Mouse (Mus musculus): ENCODE measurements around the gene Urb1. TPM values are rescaled to one million over a fixed set of nuclear protein-coding genes. Genes with fewer than 3 reads are reported as not detected.

Gene Urb1
- total and polyA plus RNA-seq, 2 experiments from 2014 or later = 4.6 to 19.0 TPM

DNA sequence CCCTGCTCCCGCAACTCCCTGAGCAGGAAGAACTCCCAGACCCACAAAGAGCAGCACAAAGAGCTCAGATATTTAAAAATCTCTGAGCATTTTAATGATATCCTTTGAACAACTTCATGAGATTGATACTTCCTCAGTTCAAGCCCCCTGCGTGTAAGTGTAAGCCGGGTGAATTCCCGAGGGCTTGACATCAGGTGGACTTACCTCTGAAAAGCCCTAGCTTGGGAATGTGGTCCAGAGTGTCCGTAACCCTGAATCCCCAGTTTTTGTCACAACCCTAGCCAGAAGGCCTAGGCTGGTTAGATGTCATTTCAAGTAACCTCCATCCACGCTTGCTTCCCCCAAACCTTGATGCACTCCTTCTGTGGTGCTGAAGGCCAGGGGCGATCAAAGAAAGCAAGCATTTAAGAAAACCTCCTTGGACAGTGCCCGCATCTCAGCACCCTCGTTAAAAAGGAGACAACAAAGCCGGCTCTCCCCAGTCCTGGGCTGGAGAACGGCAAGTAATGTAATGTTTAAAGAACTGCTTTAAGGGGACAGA lies 573 bp upstream of the Urb1 start:
- WGBS = 32% methylated on average over 11 of the region's 11 CpGs
- peak overlapping the region; percentile 76 for H3K27ac ChIP-seq (ENCODE audit: low read depth, low read length)
- peak; percentile 2; the same call in 1 of the 2 replicates for ATAC-seq
- peak overlapping the region; percentile 78 for H3K4me2 ChIP-seq (ENCODE audit: low read depth)
- peaks cover 5% of the 10 kb centered on the region; the same call in 1 of the 2 replicates for H3K4me1 ChIP-seq (ENCODE audit: insufficient read depth)
- no peaks in the 10 kb centered on the region for H3K9me3 ChIP-seq (ENCODE audit: low read length)
- peak overlapping the region; percentile 59 for H3K9ac ChIP-seq
- TF ChIP-seq CTCF (IDR thresholded peaks at IDR 0.05; ENCODE audit: low read depth) = no peak
- no peaks in the 10 kb centered on the region for H3K36me3 ChIP-seq (ENCODE audit: insufficient read depth)
- H3K27me3 ChIP-seq (ENCODE audit: insufficient read depth, low read length) = no peaks in the 10 kb centered on the region
- peak overlapping the region; percentile 57 for H3K4me3 ChIP-seq (ENCODE audit: low read depth, low read length)
- DNase-seq = no peak

DNA sequence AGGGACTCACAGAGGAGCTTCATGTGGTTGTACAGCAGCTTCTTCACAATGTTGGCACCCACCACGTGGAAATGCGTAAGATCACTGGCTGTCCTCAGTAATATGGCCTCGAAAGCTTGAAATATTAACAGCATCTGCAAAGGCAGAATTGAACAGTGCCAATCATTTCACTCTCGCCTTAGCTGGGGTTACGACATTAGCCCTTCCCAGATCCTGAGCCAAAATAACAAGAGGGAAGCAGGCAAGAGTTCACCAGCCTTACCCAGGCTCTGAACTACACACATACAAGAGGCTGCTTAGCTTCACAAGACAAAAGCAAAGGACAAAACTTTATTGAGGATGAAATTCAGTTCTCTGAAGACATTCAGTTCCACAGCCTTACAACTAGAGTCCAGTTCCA lies 5.7 kb downstream of the Urb1 start:
- DNase-seq (no peak), ATAC-seq (no peak)
- H3K9me3 ChIP-seq (ENCODE audit: low read length) = no peaks in the 10 kb centered on the region
- H3K4me1 ChIP-seq (ENCODE audit: insufficient read depth) = no peaks in the 10 kb centered on the region
- no peaks in the 10 kb centered on the region for H3K27me3 ChIP-seq (ENCODE audit: insufficient read depth, low read length)
- H3K36me3 ChIP-seq (ENCODE audit: insufficient read depth) = peaks cover 44% of the 10 kb centered on the region
- no peak overlapping the region for H3K4me2 ChIP-seq (ENCODE audit: low read depth)
- TF ChIP-seq CTCF (IDR thresholded peaks at IDR 0.05; ENCODE audit: low read depth) = no peak
- no peak overlapping the region for H3K4me3 ChIP-seq (ENCODE audit: low read depth, low read length)
- no peak overlapping the region for H3K27ac ChIP-seq (ENCODE audit: low read depth, low read length)
- H3K9ac ChIP-seq = no peak overlapping the region
- 94% methylated on average over 5 of the region's 5 CpGs for WGBS

DNA sequence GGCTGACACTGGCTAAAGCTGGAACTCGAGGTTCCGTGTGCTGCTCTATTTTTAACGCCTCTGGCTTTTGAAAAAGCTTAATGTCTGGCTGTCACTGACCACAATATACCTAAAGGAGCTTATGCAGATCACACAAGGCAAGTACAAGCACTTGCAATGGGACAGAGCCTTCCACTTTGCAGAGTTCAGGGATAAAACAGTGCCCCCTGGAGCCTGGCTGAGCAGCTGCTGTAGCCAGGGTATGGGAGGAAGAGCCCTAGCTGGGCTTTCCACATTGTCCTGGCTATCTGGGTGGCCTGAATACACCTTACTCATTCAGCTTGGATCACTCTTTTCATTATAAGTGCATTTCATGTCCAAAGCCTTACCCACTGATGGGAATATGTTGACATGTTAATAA lies 8.3 kb downstream of the Urb1 start:
- H3K4me3 ChIP-seq (ENCODE audit: low read depth, low read length) = no peak overlapping the region
- DNase-seq = no peak
- no peaks in the 10 kb centered on the region for H3K9me3 ChIP-seq (ENCODE audit: low read length)
- TF ChIP-seq CTCF (IDR thresholded peaks at IDR 0.05; ENCODE audit: low read depth) = peak; percentile 58
- no peaks in the 10 kb centered on the region for H3K4me1 ChIP-seq (ENCODE audit: insufficient read depth)
- no peak overlapping the region for H3K4me2 ChIP-seq (ENCODE audit: low read depth)
- 71% methylated on average over 3 of the region's 3 CpGs for WGBS
- H3K9ac ChIP-seq = no peak overlapping the region
- H3K27me3 ChIP-seq (ENCODE audit: insufficient read depth, low read length) = no peaks in the 10 kb centered on the region
- H3K27ac ChIP-seq (ENCODE audit: low read depth, low read length) = no peak overlapping the region
- no peak for ATAC-seq
- peaks cover 56% of the 10 kb centered on the region for H3K36me3 ChIP-seq (ENCODE audit: insufficient read depth)

DNA sequence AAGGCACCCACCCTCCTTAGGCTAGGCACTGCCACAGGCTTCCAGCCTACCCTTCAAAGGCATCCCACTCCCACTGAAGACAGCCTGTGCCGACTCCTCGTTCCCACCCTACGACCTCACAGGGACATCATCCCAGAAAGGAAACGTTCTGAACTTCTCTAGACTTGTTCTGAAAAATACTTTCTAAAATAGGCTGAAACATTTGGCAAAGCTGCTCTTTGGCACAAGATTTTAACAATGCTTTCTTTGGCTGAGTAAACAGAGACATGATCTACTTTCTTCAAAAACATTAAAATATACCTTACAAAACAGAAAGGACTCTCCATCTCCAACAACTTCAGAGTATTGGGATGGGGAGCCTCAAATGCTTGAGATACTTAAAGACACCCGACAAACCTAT lies 9.0 kb downstream of the Urb1 start:
- Histone ChIP-seq H3K4me3 (ENCODE audit: low read depth, low read length) (no peak overlapping the region), H3K27me3 (ENCODE audit: insufficient read depth, low read length) (no peaks in the 10 kb centered on the region), H3K27ac (ENCODE audit: low read depth, low read length) (no peak overlapping the region), H3K36me3 (ENCODE audit: insufficient read depth) (peaks cover 61% of the 10 kb centered on the region), H3K4me2 (ENCODE audit: low read depth) (no peak overlapping the region), H3K9ac (no peak overlapping the region), H3K4me1 (ENCODE audit: insufficient read depth) (no peaks in the 10 kb centered on the region), H3K9me3 (ENCODE audit: low read length) (no peaks in the 10 kb centered on the region)
- 92% methylated on average over 5 of the region's 5 CpGs for WGBS
- ATAC-seq (no peak), DNase-seq (no peak)
- TF ChIP-seq CTCF (IDR thresholded peaks at IDR 0.05; ENCODE audit: low read depth) = no peak

DNA sequence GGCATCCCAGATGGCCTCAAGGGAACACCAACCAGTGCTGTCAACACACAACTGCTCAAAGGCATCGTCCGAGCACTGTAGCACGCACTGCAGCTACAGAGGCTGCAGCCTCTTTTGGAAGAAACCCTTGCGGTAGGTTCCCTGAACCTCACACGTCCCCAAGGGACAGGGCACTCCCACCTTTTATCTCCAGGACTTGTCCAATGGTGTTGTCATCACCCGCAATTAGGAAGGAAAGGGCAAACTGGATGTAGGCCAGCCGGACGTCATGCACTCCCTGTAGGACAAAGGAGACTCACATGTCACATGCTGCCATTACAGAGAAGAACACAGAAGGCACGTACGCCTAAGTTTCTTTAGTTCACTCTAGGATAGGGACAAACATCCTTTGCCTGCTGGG lies 10.4 kb downstream of the Urb1 start:
- 74% methylated on average over 10 of the region's 10 CpGs for WGBS
- ATAC-seq (no peak), DNase-seq (no peak)
- H3K4me1 ChIP-seq (ENCODE audit: insufficient read depth) = no peaks in the 10 kb centered on the region
- no peaks in the 10 kb centered on the region for H3K9me3 ChIP-seq (ENCODE audit: low read length)
- H3K36me3 ChIP-seq (ENCODE audit: insufficient read depth) = peaks cover 69% of the 10 kb centered on the region
- no peak for TF ChIP-seq CTCF (IDR thresholded peaks at IDR 0.05; ENCODE audit: low read depth)
- no peak overlapping the region for H3K27ac ChIP-seq (ENCODE audit: low read depth, low read length)
- H3K27me3 ChIP-seq (ENCODE audit: insufficient read depth, low read length) = no peaks in the 10 kb centered on the region
- H3K4me3 ChIP-seq (ENCODE audit: low read depth, low read length) = no peak overlapping the region
- no peak overlapping the region for H3K4me2 ChIP-seq (ENCODE audit: low read depth)
- no peak overlapping the region for H3K9ac ChIP-seq

DNA sequence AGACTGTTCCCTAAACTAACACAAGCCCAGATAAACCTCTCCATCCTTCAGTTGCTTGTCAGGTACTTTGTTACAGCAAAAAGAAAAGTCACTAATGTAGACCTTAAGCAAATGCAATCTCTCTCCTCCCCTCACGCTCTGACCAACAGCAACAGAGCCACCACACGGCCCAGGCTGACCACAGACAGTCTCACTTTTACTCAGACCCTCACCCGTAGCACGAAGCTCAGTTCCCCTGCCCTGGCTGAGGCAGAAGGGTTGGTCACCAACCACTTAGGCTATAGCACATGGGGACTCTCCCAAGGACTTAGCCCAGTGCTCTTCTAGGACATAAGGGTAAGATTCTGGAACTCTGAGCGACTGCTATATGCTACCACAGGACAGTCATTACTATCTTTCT lies 11.4 kb downstream of the Urb1 start:
- Histone ChIP-seq H3K9ac (no peak overlapping the region), H3K4me3 (ENCODE audit: low read depth, low read length) (no peak overlapping the region), H3K4me2 (ENCODE audit: low read depth) (no peak overlapping the region), H3K4me1 (ENCODE audit: insufficient read depth) (no peaks in the 10 kb centered on the region), H3K27ac (ENCODE audit: low read depth, low read length) (no peak overlapping the region), H3K27me3 (ENCODE audit: insufficient read depth, low read length) (no peaks in the 10 kb centered on the region), H3K36me3 (ENCODE audit: insufficient read depth) (peaks cover 71% of the 10 kb centered on the region), H3K9me3 (ENCODE audit: low read length) (no peaks in the 10 kb centered on the region)
- DNase-seq (no peak), ATAC-seq (no peak)
- WGBS = 91% methylated on average over 5 of the region's 5 CpGs
- TF ChIP-seq CTCF (IDR thresholded peaks at IDR 0.05; ENCODE audit: low read depth) = no peak

DNA sequence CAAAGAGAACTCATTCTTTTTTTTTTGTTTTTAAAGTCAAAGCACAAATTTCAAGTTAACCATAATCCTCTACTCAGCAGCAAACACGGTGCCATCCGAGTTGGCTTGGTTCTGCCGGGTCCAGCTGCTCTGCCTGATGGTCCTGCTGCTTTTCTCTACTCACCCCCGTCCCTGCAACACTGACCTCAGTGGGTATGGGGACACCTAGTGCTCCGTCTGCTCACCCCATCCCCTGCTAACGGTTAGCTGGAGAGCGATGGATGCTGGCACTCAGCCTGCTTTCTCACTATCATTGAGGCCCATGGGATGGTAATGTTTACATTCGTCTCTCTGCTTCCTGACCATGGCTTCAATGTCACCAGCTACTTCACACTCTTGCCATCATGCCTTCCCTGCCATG lies 11.8 kb downstream of the Urb1 start:
- ATAC-seq = no peak
- H3K36me3 ChIP-seq (ENCODE audit: insufficient read depth) = peaks cover 68% of the 10 kb centered on the region
- H3K27me3 ChIP-seq (ENCODE audit: insufficient read depth, low read length) = no peaks in the 10 kb centered on the region
- DNase-seq = no peak
- no peak overlapping the region for H3K27ac ChIP-seq (ENCODE audit: low read depth, low read length)
- no peaks in the 10 kb centered on the region for H3K4me1 ChIP-seq (ENCODE audit: insufficient read depth)
- H3K4me3 ChIP-seq (ENCODE audit: low read depth, low read length) = no peak overlapping the region
- no peaks in the 10 kb centered on the region for H3K9me3 ChIP-seq (ENCODE audit: low read length)
- WGBS = 86% methylated on average over 8 of the region's 8 CpGs
- TF ChIP-seq CTCF (IDR thresholded peaks at IDR 0.05; ENCODE audit: low read depth) = no peak
- H3K4me2 ChIP-seq (ENCODE audit: low read depth) = no peak overlapping the region
- H3K9ac ChIP-seq = no peak overlapping the region
